In the genomic region with DNA sequence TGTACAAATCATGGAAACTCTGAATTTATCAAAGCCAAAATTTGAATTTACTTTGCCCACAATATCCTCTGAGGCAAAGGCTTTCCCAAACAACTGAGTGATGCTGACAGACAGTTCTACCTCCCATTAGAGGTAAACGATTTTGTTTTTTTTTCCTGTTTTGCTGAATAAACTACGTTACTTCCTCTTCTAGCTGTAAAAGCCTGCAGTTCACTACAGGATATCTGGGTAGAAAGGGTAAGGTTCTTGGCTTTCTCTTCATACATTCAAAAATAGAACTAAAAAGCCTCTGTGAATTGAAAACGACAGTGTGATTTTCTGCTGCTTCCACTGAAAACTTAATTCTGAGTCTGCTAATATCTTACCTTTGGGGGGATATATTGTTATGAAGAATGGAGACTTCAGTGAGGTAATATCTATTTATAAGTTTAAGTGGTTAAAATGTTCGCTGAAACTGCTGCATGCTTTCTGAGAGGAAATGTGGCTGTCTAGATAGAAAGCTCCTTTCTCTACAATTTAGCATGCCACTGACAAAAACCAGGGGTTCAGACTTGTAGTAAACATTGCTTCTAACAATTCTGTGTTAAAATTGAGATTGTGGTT, we compare ENCODE assay signal across 11 mouse cellular contexts. TPM values are rescaled to one million over a fixed set of nuclear protein-coding genes. Genes with fewer than 3 reads are reported as not detected.
A peak's percentile ranks its signal among the peaks of the same experiment; 100 is the strongest.
DNase-seq lines count a peak whose midpoint lies in the region; ATAC-seq and TF ChIP-seq lines count a peak whose summit lies in the region.
"Had no signal": no experiment of that assay in that cellular context is flagged by ENCODE, and none has a peak within 500 bp of the region (broad histone marks: within the 10 kb centered on the region; RNA-seq: fewer than 3 reads in every experiment).

No protein-coding gene starts in this region.

- no peak overlapping the region for H3K4me3 ChIP-seq in heart, embryonic 15.5 days
- peak overlapping the region; percentile 23; the same call in 1 of the 2 replicates for H3K4me3 ChIP-seq in G1E (ENCODE audit: low read depth, low read length)
- no peak overlapping the region for H3K4me3 ChIP-seq in limb, embryonic 14.5 days (replicated peaks; ENCODE audit: low read length)

- no peak for DNase-seq in heart, postnatal 4 days
- DNase-seq in 416B (ENCODE audit: low read depth) (peak; percentile 40), G1E (ENCODE audit: low spot score) (no peak)
- no peak for DNase-seq in limb, embryonic 14.5 days (ENCODE audit: low spot score)
- no peak for DNase-seq in kidney, adult 8-10 months
- no peak for DNase-seq in urinary bladder, adult 18-20 months (ENCODE audit: low spot score in 2 of 2)
- no peak for DNase-seq in thymus, postnatal 14 days
- DNase-seq: layer of hippocampus, adult 9-11 months; lung, adult 18-20 months had no signal

- peak overlapping the region; percentile 61 for H3K27ac ChIP-seq in heart, embryonic 15.5 days
- peak overlapping the region; percentile 45; the same call in 1 of the 2 replicates for H3K27ac ChIP-seq in limb, embryonic 14.5 days (replicated peaks; ENCODE audit: low read depth, low read length)
- H3K27ac ChIP-seq: hindbrain, embryonic 14.5 days had no signal

- TF ChIP-seq CTCF in G1E (IDR thresholded peaks at IDR 0.05; ENCODE audit: low read depth, low read length), result no peak

- no peaks in the 10 kb centered on the region for H3K9me3 ChIP-seq in heart, embryonic 15.5 days (replicated peaks)
- no peaks in the 10 kb centered on the region for H3K9me3 ChIP-seq in G1E (replicated peaks)
- no peaks in the 10 kb centered on the region for H3K9me3 ChIP-seq in limb, embryonic 14.5 days (ENCODE audit: control insufficient read depth, low read length)

- no peak for ATAC-seq in heart, embryonic 15.5 days (replicated peaks; ENCODE audit: insufficient number of reproducible peaks, insufficient read depth, low FRiP score, low read depth)
- ATAC-seq in G1E (ENCODE audit: extremely low read depth, insufficient number of reproducible peaks, low FRiP score, poor library complexity, severe bottlenecking), result no peak
- no peak for ATAC-seq in limb, embryonic 14.5 days (ENCODE audit: low FRiP score, low read depth)

- 31% methylated on average over 4 of the region's 4 CpGs for WGBS in heart, embryonic 15.5 days
- 47% methylated on average over 4 of the region's 4 CpGs for WGBS in limb, embryonic 14.5 days

- H3K4me1 ChIP-seq in heart, embryonic 15.5 days (replicated peaks), result no peaks in the 10 kb centered on the region
- peaks cover 9% of the 10 kb centered on the region; the same call in 1 of the 2 replicates for H3K4me1 ChIP-seq in G1E (ENCODE audit: insufficient read depth, low read depth, low read length)
- no peaks in the 10 kb centered on the region for H3K4me1 ChIP-seq in limb, embryonic 14.5 days (ENCODE audit: control insufficient read depth, insufficient read depth, low read length)

- no peaks in the 10 kb centered on the region for H3K27me3 ChIP-seq in heart, embryonic 15.5 days
- no peaks in the 10 kb centered on the region for H3K27me3 ChIP-seq in G1E (ENCODE audit: insufficient read depth, low read length)
- no peaks in the 10 kb centered on the region for H3K27me3 ChIP-seq in limb, embryonic 14.5 days (ENCODE audit: control insufficient read depth, insufficient read depth, low read length)

- H3K9ac ChIP-seq in heart, embryonic 15.5 days, result no peak overlapping the region
- no peak overlapping the region for H3K9ac ChIP-seq in limb, embryonic 14.5 days (ENCODE audit: low read depth, low read length, severe bottlenecking)
- H3K9ac ChIP-seq: hindbrain, embryonic 14.5 days had no signal

- H3K36me3 ChIP-seq in heart, embryonic 15.5 days, result no peaks in the 10 kb centered on the region
- no peaks in the 10 kb centered on the region for H3K36me3 ChIP-seq in G1E (replicated peaks)
- H3K36me3 ChIP-seq in limb, embryonic 14.5 days (ENCODE audit: control insufficient read depth, insufficient read depth, low read length), result no peaks in the 10 kb centered on the region

- no peak for TF ChIP-seq POLR2A in limb, embryonic 14.5 days (IDR thresholded peaks at IDR 0.05; ENCODE audit: borderline replicate concordance, extremely low read depth, insufficient read depth, insufficient read length)

- H3K4me2 ChIP-seq in heart, embryonic 15.5 days, result peak overlapping the region; percentile 33; the same call in 1 of the 2 replicates
- 0 out of 2 replicates have a peak overlapping the region, but pooled peaks have one; percentile 1 for H3K4me2 ChIP-seq in limb, embryonic 14.5 days (replicated peaks; ENCODE audit: low read depth, low read length, severe bottlenecking)
- H3K4me2 ChIP-seq: hindbrain, embryonic 14.5 days had no signal

RNA-seq across cellular contexts. Expression of a gene that starts 0.8 kb away (rescaled TPM):
- 0.83 and 1.1 TPM in 2 replicates for polyA plus RNA-seq in heart, embryonic 15.5 days (2015; fragmentation: Nextera tagmentation; extraction: Ambion mirVana)
- 1 to 10 TPM; 2.4 to 2.7 TPM for total RNA-seq in heart, postnatal 4 days (2021)
- total RNA-seq in G1E (2014; fragmentation: Nextera tagmentation) (8.1 and 10.7 TPM in 2 replicates), G1E (2017) (9.2 and 9.8 TPM in 2 replicates)
- polyA plus RNA-seq in G1E (2012), result 0.14 and 0.19 TPM in 2 replicates
- polyA plus RNA-seq in limb, embryonic 14.5 days (2012; rRNA removed), result 3.4 and 7.6 TPM in 2 replicates
- 3.3 and 5.2 TPM in 2 replicates for polyA plus RNA-seq in limb, embryonic 14.5 days (2014; fragmentation: Nextera tagmentation; extraction: Ambion mirVana)
